Mouse (Mus musculus): ENCODE measurements at regions not wholly inside any gene's neighbourhood (a gene's known extent, or its start where the extent isn't known, plus 50 kb on each side); places are given as distances from the start of the nearest gene placed in this dataset.
A peak's percentile ranks its signal among the peaks of the same experiment; 100 is the strongest.
"Not testable (repeated sequence)": the region's sequence is repeated elsewhere in the genome, so short reads cannot be mapped to it uniquely, and the experiment has no call there.

DNA sequence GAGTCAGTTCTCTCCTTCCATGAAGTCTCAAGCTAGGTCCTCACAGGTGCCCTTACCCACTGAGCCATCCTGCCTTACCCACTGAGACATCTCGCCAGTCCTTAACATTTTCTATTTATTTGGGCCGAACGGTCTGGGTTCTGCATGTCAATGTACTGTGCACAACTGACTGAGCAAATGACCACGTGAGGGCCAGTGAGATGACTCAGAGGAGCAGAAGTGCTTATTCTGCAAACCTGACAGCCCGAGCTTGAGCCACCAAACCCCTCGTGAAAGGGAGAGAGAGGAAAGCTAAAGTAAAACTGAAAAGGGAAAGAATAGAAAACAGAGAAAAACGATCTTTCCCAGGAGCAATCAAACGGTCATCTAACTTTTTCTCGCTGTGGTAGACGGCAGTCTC is 52.2 kb upstream of the Nmd3 start:
- DNase-seq (ENCODE audit: low read depth, low spot score), result peak; percentile 21

DNA sequence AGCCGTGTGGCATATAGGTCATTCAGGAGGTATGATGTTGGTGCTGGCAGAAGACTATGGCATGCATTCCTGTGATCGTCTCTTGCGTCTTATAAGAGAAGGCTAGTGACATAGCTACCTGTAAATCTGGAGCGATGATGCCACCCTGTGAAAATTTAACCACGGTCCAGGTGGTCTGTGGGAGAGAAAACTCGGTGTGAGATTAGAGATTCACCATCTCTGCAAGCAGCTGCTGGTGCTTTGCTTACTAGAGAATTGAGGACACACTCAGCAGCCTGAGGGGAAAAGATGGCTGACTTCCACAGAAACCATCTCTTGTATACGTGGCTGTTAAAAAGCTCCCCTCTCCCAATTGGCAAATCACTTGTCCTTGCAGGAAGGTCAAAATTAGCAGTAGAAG is 54.0 kb upstream of the Nmd3 start:
- no peak for DNase-seq (ENCODE audit: low read depth, low spot score)

DNA sequence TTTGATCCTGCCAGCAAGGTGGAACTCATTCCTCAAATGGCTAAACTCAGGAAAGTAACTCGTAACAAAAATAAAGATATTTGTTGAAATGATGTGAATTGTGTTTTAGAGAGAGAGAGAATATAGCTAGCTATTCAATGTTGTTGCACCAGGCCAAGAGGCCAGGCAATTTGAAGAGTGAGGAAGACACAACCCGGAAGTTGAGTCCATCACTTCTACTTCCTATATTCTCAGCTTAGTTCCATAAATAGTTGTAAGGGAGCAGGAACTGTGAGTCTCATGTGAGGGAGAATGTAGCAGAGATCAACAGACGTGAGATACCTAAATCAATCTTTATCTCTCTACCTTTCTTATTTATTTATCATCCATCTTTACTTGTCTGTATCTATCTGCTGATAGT is 54.4 kb upstream of the Nmd3 start:
- no peak for DNase-seq (ENCODE audit: low read depth, low spot score)

DNA sequence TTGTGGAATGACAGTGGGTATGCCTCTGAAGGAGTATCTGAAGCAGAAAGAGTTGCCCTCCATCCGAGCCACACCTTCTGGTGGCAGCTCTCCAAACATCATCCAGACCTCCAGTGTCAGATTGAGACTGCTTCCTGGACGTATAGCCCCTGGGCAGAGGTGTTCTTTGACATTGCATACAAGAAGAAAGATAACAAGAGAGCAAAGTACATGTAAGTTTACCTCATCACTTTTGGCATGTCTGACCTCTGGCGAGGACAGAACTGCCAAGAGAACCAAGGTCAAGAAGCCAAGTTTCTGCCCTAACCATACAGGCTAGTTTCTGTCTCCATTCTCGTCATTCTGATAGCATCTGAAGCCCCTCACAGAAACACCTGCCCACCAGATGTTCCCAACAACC is 57.5 kb upstream of the Nmd3 start:
- DNase-seq (ENCODE audit: low read depth, low spot score), result no peak

DNA sequence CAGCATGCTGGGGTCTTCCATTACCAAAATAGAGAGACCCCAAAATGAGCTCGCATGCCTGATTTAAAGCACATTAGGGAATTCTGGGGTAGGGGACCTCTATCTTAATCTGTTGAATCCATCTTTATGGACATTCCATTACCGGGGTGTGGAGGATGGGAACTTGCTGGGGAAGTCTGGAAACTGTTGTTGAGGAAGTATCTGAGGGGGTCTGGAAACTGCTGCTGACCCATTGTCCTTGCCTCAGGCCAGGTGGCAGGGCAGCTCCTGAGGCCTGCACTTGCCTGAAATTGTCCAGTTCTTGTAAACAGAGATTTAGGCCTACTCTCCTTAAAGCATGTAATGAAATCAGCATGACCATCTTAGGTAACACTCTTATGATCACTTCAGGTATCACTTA is 59.4 kb upstream of the B3galnt1 start:
- no peak for DNase-seq (ENCODE audit: low read depth, low spot score)

DNA sequence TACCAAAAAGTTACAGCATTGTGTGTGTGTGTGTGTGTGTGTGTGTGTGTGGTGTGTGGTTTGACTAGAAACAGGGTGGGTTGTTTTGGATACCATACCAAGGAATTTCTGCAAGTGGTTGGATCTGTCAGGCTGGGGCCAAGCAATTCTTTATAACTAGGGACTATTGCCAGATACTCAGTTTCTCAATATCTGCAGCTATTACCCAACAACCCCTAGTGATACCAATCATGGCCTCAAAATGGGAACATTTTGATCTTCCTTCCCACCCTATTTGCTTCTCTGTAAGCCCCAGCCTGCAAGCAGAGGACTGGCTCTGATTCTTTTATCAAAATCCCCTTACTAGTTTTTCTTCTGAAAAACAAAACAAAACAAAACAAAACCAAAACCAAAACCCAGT is 58.8 kb upstream of the B3galnt1 start:
- no peak for DNase-seq (ENCODE audit: low read depth, low spot score)

DNA sequence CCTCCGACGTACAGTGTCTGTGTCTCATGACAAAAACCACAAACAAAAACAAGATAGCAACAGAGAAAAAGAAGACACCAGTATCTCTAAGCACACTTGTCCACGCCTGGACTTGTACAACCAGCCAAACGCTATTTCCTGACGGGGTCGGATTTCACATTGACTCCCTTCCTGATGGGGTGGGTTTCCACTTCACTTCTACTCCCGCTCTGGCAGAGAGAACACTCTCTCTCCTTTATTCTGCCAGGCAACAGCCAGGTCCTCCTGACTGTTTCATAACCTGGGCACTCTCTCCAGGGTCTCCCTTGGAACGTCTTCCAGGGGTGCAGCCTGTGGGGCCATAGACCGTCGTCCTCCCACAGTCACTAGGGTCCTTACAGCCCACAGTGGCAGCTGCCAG is 56.9 kb upstream of the B3galnt1 start:
- DNase-seq (ENCODE audit: low read depth, low spot score), result not testable (repeated sequence)

DNA sequence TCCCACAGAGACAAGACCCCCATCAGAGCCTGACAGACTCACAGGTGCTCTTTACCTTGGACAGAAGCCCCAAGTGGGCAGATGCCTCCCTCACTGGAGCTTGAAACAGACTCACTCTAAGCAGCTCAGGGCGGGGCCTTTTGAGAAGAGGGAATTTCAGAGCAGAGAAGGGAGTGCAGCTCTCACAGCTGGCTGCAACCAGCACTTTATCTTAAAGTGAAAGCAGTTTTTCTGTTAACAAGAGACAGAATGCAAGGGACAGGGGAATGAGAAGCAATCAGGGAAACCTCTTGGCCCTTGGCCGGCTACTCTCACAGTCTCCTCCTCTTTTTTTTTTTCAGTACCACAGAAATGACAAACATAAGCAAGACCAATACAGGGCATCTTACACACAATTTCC is 56.2 kb upstream of the B3galnt1 start:
- no peak for DNase-seq (ENCODE audit: low read depth, low spot score)

DNA sequence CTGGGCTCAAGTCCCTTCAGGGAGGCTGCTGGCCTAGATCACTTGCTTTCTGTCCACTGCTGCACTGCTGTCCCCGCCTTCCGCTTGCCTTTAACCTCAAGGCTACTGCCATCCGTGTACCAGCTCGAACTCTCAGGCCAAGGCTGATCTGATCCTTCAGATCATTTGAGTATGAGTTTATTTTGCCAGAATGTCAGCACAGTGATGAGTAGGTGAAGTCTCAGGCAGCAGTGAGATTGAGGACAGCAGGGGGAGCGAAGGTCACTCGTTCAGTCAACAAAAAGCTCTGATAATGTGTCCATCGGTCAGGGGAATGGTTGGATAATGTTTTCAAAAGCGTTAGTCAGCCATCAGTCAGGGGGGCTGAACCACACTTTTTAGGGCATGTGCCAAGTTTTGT is 54.6 kb upstream of the B3galnt1 start:
- not testable (repeated sequence) for DNase-seq (ENCODE audit: low read depth, low spot score)

DNA sequence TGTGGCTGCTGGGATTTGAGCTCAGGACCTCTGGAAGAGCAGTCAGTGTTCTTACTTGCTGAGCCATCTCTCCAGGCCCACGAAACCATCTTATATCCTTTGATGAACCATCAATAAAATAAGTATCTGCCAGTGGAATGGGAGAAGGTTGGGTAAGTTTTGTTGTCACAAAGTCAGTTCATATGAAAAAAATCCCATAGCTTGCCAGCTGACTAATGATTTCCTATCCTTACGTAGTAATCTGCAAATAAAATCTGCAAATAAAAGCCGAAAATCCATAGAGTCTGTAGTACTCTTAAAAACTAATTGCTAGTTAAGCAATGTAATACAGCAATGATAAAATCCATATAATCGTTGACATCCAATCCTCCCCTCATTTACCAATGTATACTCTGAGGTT is 50.8 kb upstream of the B3galnt1 start:
- no peak for DNase-seq (ENCODE audit: low read depth, low spot score)
